Mouse (Mus musculus) c-Kit-positive CD71-positive TER-119-negative erythroid progenitor cells, embryonic 14.5 days (primary cell): ENCODE measurements around the gene Zc3hav1.
A peak's percentile ranks its signal among the peaks of the same experiment; 100 is the strongest.

ENCODE experiments used
- DNase-seq: peaks from one replicate; pipeline ENCODE4 v3.0.0-alpha.2; 2013; ENCODE audit warnings: low read depth

Gene Zc3hav1

GRCm38 (mm10) chr6:38352451-38352850 lies 2.0 kb downstream of the Zc3hav1 start:
- DNase-seq, result no peak

DNA sequence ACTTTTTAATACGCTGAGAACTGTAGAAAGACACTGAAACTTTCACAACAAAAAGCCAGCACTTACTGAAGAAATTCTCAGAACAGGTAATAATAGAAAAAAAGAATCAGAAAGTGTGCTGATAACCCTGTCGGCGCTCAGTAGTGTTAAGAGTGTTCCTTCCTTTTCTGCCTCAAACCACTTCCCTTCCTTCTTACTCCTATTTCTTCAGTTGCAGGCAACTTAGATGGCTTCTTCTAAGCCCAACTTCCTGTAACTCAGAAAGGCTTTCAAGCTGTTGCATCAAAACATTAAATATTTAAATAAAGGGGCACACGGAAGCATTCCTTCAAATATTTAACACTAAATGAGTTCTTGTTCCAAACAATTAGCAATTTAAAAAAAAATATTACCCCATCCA lies 2.5 kb downstream of the Zc3hav1 start:
- no peak for DNase-seq

GRCm38 (mm10) chr6:38349806-38350205 lies 4.6 kb downstream of the Zc3hav1 start:
- DNase-seq, result no peak

DNA sequence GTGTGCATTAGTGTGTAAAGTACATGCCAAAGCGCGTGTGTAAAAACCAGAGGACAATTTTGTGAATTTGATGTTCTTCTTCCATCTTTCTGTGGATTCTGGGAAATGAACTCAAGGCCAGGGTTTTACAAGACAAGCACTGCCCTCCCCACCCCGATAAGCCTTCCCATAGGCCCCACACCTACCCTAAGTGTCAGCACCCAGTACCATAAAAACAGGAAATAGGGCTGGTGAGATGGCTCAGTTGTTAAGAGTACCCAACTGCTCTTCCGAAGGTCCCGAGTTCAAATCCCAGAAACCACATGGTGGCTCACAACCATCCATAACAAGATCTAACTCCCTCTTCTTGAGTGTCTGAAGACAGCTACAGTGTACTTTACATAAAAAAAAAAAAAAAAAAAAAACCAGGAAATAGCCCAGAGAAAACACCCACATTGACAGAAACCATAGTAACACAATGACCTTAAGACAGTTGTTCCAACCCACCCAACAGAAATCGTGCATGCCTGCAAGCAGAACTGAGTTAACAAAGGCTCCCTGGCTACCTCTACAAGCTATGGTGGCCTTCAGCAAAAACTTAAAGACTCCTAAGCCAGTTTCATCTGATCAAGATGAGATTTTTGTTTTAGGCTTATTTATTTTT lies 5.5 kb downstream of the Zc3hav1 start:
- DNase-seq, result no peak

GRCm38 (mm10) chr6:38347875-38348274 lies 6.5 kb downstream of the Zc3hav1 start:
- no peak for DNase-seq

DNA sequence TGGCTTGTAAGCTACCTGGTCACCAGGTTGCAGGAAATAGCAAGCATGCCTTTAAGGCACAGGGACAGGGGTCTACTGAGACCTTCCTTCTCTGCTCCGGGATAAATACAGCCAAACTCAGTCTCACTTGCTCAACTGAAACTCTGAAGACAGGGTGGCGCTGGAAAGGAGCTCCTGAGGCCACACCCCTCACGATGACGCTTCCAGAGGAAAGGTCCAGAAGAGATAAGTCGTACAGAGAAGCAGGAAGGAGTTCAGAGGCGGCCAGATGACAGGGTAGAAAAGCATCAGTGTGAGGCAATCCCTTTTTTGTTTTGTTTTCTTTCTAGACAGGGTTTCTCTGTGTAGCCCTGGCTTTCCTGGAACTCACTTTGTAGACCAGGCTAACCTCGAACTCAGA lies 8.6 kb downstream of the Zc3hav1 start:
- DNase-seq, result peak; percentile 90

GRCm38 (mm10) chr6:38344006-38344670 lies 10.3 kb downstream of the Zc3hav1 start:
- DNase-seq, result no peak

DNA sequence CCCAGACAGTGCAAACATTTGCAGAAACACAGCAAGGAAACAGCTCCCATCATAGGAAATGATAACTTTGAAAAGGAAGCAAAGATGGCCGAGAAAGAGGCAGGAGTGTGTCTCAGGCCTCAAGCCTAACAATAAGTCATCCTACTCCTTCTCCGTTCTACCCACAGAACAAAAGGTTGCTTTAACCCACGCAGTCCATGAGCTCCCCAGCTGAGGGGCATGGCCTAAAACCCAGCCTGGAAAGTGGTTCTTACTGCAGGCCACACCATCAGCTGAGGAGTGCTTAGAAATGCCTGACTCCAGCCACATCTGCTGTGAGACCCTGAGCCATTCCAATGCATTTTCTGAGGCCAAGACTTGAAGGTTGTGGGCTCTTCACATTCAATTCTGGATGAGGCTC lies 10.8 kb downstream of the Zc3hav1 start:
- DNase-seq, result no peak

- no peak for DNase-seq
These were observed 11.8 kb downstream of the Zc3hav1 start for GRCm38 (mm10) chr6:38342666-38342992.

- peak; percentile 87 for DNase-seq
These were observed 12.4 kb downstream of the Zc3hav1 start for GRCm38 (mm10) chr6:38341751-38342665.

DNA sequence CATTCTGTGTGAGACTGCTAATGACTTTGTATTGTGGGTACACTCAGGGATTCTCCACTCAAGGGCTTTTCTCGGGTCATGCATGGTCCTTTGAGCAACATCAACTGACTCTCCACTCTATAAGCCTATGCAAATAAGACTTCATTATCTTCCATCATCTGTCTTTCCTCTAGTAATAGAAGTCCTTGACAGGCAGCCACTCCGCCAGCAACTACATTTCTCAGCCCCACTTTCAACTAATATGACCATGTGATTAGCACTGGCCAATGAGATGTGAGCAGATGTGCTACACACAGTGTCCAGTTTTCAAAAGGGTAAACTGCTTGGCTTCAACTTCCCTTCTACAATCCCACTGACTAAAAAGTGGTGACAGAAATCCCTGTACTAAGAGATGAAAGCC lies 15.3 kb downstream of the Zc3hav1 start:
- DNase-seq, result no peak

DNA sequence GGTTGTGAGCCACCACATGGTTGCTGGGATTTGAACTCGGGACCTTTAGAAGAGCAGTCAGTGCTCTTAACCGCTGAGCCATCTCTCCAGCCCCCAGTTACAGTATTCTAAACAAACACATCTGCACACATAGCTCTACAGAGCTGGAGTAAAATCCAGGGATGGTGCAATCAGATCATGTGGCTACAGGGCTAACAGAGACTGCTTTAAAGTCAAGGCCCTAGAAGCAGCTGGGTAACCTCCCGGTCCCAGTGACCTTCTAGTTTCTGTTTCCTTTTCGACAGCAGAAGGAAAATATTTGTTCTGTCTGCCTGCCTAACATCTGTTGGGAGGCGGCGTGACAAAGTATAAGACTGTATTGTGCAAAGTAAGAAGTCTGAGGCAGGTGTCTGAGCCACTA lies 16.5 kb downstream of the Zc3hav1 start:
- DNase-seq, result no peak

DNA sequence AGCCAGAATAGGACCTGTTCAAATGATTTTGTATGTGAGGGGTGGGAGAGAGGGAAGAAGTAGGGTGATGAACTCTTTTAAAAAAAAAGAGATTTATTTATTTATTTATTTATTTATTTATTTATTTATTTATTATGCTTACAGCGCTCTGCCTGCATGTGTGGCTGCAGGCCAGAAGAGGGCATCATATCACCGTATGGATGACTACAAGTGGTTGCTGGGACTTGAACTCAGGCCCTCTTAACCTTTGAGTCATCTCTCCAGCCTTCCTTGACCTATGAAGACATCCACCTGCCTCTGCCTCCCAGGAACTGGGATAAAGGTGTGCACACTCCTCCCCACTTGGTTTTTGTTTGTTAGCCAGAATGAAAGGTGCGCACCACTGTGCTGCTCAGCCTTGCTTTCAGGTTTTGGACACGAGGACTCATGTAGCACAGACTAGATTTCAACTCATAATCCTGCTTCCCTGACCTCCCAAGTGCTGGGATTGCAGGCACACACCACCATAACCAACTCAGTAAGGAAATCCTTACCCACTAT lies 17.2 kb downstream of the Zc3hav1 start:
- no peak for DNase-seq

- DNase-seq, result no peak
These were observed 19.1 kb downstream of the Zc3hav1 start for GRCm38 (mm10) chr6:38335264-38335663.

DNA sequence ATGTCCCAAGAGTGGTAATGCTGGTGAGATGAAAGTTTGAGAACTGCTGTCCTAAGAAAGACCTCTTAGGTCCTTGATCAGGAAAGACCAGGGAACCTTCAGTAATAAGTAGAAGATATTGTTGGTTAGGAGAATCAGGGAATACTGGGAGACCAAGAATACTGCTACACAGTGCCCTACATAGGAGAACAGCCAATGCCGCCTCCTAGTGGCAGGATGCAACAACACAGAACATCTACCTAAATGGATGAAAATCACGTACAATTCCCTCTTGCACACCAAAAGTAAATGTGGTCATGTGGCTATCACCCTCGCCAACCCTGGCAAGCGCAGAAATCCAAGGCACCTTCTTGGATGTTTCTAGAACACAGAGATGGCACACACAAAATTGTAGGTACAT lies 27.8 kb downstream of the Zc3hav1 start:
- no peak for DNase-seq

GRCm38 (mm10) chr6:38320621-38321020 lies 33.8 kb downstream of the Zc3hav1 start:
- no peak for DNase-seq

- DNase-seq, result peak; percentile 47
These were observed 38.4 kb downstream of the Zc3hav1 start for GRCm38 (mm10) chr6:38316050-38316449.

GRCm38 (mm10) chr6:38309741-38310140 lies 44.7 kb downstream of the Zc3hav1 start:
- DNase-seq, result no peak

DNA sequence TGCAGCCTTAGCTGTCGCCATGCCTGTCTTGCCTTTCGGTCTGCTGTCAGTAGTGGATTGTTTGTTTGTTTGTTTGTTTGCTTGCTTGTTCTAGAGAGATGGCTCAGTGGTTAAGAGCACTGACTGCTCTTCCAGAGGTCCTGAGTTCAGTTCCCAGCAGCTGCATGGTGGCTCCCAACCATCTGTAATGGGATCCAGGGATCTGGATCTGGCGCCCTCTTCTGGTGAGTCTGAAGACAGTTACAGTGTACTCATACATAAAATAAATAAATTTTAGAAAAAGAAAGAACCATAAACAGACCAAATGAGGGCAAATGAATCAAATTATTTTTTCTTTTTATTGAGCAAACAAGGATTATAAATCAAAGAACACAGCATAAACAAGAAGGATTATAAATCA lies 49.4 kb downstream of the Zc3hav1 start:
- DNase-seq, result no peak

DNA sequence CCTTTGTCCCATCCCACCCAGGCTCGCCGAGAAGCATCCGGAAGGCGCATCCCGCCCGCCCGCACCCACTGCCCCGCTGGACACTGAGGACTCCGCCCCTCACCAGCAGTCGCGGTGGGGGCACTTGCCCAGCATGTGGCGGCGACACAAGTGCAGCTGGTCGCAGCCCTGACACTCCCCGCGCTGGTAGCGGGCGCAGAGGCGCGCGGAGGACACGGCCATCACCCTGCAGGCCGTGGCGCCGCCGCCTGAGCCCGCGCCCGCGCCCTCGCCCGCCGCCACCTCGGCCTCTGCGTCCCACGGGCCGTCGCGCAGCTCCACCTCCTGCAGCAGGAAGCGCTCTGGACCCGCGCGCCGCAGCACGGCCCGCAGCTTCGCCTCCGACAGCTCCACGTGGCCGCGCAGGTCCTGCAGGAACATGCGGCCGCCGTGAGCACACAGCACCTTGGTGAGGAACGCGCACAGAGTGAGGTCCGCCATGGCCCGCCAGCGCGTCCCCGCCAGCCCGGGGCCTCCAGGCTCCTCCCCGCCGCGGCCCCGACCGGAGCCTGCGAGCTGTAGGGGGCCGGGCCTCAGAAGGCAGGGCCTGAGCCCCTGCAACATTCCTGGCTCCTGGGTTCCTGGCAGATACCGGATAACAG lies 55.5 kb downstream of the Zc3hav1 start, which contains the start of gene Zc3hav1l:
Gene Zc3hav1l (minus strand): TSS at position 499 of the 641 bp plus-strand sequence.
- peak; percentile 53 for DNase-seq

GRCm38 (mm10) chr6:38298246-38298635 lies 56.2 kb downstream of the Zc3hav1 start:
- DNase-seq, result no peak

- no peak for DNase-seq
These were observed 56.7 kb downstream of the Zc3hav1 start for GRCm38 (mm10) chr6:38297580-38298245.
